Mouse (Mus musculus) B cell, adult 2 months (primary cell): Measurements from ENCODE around the gene Dmrtc2.
"Not testable (repeated sequence)": the region's sequence is repeated elsewhere in the genome, so short reads cannot be mapped to it uniquely, and the experiment has no call there.

ENCODE experiments used
- DNase-seq, 2 experiments: peaks; one replicate each; pipeline ENCODE4 v3.0.0; 2022

Dmrtc2 gene

DNA sequence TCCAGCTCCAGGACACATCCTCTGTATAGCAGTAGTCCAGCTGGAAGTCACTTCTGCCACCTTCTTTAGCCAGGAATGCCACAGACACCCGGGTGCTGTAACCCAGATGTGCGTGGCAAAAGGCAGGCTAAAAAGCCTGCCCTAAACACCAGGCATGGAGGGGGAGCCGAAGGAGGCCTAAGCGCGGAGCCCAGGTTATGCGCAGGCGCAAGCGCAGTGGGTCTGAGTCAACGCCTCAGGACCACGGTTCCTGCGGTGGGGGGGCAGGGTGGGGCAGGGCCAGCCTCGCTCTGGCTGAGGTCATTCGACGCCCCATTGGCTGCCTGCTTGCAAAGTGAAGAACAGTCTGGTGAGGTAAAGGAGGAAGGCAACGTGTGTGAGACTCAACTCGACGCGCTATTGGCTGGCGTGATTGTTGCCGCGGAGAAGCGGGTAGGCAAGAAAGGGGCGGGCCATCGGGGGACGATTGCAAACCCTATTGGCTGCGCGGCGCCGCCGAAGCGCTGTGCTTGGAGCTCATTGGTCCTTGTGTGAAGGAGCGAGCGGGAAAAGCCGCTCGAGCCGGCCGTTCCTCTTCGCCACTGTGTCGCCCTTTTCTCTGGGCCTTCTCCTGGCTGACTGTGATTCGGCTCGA, at the start of gene Dmrtc2, which contains the start of gene Lypd4:
Dmrtc2 (plus strand) TSS at position 526 of the 634 bp plus-strand sequence.
Lypd4 (minus strand) TSS at position 410 of the 634 bp plus-strand sequence.
- no peak for DNase-seq

DNA sequence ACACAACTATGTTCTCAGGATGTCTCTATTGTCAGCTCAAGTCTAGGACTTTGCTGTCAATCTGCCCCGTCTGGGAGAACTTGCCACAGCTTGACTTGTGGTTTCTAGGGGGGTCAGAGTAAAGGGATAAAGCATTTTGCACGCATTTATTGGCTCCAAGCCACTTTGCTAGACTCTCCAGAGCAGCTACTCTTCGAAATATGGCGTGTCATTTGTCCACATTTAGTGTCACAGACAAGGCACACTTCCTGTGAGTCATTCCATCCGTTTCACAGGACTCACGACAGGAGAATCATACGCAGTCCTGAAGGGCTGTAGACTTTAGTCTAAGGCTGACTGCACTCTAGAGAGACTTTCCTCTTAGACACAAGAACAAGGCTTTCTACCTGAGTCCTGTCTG, 45.4 kb upstream of the Dmrtc2 start:
- no peak for DNase-seq

DNA sequence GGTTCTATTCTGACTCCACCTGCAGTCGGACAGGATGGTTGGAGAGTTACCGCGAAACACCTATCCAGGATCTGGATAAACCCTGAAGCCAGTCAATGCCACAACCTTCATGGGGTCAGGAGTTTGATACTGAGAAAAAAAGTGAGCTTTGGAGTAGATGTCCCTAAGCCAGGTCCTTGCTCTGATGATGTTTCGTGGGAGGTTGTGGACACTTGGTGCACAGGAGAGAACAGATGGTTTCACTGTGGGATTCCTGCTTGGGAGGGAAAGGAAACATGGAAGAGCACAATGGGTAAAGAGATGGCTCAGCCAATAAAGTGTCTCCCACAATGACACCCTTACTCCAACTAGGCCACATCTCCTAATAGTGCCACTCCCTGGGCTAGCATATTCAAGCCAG, 42.7 kb upstream of the Dmrtc2 start:
- DNase-seq = no peak

DNA sequence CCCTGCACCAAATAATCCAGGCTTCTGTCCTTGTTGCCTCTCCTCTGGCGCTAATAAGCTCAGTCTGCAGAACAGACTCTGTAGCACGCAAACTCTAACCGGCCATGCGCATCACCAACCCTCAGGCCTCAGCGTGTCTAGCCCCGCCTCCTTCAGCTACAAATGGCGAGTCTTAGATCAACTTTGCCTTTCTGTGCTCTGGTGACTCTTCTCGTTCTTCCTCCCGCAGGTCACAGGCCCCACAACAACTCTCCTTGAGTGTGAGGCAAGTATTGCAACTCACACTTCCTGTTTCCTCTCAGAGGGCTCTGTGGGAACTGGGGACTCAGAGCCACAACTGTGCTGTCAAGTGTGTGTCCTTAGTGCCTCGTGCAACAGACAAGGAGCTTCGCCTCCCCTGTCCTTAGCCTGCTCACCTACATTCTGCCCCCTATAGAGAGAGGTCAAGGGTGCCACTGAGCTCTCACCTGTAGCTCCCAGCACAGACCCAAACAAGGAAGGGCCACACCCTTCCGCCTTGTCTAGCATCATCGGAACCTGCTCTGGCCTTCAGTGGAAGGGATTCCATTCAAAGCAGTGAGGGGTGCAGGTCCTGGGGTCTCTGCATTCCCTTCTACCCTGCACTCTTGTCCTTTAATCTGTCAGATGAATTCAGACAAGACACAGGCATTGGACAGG, 31.0 kb upstream of the Dmrtc2 start:
- DNase-seq = peak; percentile 59 to 68

DNA sequence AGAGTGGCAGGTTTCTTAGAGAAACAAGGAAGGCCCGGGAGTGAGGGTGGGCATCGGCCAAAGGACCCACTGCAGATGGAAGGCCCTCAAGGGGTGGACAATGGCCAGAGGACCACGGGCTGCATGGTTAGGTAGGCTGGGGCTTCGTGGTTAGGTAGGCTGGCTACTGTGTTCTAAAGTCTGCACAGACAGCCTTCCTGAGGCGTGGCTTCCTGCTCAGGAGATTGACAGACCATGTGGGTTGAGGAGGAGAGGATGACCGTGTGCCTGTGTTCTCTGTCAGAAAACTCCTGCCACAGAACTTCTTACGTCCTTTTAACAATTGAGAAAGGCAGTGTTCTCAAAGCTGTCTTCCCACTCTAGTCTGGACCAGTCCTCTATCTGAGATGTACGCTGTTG, 30.4 kb upstream of the Dmrtc2 start:
- DNase-seq = peak; percentile 22 to 24

DNA sequence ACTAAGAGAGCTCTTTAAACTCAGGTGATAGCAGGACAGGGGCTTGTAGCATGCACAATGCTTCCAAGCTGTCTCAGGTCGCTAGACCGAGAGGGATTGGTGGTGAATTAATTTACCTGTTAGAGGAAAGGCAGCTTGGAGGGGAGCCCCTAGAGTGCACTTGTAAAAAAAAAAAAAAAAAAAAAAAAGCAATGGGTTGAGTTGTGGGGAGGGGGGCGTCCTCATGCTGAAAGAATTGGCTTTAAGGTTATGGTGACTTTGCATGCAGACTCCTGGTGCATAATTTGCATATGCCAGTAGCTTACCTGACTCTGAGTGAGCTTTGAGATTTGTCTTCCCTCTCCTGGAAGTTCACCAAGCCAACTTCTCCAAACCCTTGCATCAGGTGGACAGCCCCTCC, 29.5 kb upstream of the Dmrtc2 start:
- no peak for DNase-seq

DNA sequence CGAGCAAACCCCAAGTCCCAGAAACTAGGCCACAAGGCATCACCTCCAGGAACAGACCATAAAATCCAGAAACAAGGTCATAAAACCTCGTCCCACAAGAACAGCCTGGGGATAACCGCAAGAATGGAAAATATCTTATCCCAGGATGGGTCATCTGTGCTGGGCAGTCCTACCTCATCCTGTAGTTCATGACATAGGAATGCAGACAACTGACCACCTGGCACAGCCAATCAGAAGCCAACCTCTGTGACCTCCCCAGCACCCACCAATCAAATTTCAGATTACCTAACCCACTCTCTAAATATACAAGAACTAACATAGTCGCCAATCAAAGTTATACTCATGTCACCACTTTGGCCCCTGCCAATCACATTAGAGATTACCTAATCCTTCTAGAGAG, 28.8 kb upstream of the Dmrtc2 start:
- DNase-seq = no peak

DNA sequence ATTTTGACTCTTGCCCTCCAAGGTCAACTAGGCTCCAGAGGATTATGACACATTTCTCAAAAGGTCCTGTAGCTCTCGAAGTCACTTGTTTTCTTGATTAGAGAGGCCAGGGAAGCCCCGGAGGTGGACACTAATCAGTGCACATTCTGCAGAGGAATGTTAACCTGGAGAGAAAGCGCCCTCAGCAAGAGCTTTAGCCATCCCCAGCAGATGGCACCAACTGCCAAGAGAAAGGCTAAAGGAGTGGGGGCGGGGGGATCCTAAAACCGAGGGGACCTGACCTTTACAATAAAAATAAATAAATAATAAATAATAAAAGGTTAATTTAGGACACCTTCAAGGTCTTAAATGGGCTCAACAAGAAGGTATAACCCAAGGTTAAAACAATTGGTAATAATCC, 25.7 kb upstream of the Dmrtc2 start:
- DNase-seq = no peak

DNA sequence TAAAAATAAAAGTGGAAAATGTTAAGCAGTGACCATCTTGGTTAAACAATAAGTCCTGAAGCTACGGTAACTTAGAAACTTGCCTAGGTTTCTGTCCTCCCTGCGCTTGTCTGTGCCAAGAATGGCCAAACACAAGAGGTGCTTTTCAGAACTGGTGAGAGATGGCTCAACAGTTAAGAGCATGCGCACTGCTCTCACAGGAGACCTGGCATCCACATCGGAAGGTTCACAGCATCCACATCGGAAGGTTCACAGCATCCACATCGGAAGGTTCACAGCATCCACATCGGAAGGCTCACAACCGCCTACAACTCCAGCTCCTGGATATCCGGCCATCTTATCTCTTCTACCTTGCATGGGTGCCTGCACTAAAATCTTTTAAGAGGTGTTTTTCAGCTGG, 24.7 kb upstream of the Dmrtc2 start:
- no peak for DNase-seq

DNA sequence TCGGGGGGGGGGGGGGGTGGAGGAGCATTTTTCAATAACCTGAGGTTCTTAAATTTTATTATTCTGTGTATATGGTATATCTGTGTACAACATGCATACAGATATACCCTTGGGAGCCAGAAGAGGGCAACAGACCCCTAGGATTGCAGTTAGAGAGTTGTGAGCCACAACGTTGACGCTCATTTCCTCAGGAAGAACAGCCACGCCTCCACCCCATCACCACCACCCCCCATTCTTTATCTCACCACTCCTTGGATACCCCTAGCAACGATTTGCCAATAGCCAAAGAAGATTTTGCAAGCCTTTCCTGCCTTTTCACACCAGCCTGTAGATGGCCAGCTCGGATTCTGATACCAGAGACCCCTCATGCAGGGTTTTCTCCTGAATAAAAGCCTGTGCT, 24.1 kb upstream of the Dmrtc2 start:
- peak in 1 of 2 experiments; percentile 13 for DNase-seq

DNA sequence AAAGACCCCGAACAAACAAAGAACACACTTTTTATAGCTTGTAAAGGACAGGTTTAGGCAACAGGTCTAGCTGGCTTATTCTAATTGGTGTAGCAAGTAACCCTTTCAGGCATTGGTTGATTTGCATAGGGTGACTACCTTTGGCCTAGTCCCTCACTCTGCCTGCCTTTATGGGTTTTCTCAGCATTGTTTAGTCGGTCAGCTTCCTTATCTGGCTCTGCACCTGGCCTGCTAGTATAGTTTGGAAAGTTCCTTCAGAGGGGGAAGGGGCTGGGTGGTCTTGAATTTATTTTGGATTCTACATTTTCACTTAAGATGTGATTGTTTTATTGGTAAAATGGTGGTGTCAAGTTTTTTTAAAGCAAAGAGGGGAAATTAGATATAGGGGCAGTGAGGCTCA, 23.3 kb upstream of the Dmrtc2 start:
- DNase-seq = not testable (repeated sequence)

DNA sequence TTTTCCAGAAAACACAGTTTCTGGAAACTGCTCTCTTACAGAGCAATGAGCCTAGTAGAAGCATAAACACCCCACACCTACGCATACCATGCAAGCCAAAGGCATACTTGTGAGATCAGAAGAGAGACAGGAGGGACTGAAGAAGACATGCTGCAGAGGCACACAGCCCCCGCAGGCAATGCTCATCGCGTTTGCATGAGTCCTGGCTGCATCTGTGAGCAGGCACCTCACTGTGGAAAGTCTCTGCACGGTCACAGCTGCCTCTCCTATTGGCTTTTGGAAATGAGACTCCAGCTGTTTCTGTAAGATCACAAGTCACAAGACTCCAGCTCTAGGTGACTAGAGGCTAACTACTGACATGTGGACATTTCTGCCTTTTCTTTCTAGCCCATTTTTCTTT, 19.7 kb upstream of the Dmrtc2 start:
- DNase-seq = no peak

DNA sequence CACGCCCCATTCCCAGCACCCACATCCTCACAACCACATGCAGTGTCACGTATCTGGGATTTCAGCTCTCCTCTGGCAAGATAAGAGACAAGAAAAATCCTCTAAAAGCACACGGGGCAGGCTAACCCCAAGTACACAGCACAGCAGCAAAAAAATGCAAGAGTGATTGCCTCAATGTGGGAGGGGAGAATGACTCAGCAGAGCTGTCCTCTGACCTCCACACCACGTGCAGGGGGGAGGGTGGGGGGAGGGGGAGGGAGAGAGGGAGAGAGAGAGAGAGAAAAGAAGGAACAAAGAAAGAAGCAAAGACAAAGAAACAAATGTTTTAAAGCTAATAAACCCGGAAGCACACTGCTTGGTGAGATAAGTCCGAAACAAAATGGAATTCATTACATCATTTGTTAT, 19.0 kb upstream of the Dmrtc2 start:
- no peak for DNase-seq

DNA sequence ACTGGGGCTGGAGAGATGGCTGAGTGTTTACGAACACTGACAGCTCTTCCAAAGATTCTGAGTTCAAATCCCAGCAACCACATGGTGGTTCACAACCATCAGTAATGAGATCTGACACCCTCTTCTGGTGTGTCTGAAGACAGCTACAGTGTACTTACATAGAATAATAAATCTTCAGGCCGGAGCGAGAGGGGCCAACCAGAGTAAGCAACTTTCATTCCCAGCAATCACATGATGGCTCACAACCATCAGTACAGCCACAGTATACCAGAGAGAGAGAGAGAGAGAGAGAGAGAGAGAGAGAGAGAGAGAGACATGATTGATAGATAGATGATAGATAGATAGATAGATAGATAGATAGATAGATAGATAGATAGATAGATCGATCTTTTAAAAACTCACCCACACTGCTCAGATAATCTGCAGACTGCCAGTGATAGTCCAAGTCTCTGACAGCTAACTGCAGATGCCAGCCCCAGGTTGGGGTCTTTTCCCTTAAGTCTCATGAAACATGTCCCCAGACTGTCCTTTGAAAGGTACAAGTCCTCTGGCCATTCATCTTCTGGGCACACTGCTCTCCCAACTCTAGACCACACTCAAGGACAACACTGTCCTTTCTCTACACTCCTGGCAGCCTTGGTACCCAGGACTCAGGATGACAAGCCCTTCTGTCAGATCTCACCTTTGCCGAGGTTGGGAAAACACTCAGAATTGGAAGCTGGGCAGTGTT, 18.1 kb upstream of the Dmrtc2 start:
- DNase-seq = no peak

DNA sequence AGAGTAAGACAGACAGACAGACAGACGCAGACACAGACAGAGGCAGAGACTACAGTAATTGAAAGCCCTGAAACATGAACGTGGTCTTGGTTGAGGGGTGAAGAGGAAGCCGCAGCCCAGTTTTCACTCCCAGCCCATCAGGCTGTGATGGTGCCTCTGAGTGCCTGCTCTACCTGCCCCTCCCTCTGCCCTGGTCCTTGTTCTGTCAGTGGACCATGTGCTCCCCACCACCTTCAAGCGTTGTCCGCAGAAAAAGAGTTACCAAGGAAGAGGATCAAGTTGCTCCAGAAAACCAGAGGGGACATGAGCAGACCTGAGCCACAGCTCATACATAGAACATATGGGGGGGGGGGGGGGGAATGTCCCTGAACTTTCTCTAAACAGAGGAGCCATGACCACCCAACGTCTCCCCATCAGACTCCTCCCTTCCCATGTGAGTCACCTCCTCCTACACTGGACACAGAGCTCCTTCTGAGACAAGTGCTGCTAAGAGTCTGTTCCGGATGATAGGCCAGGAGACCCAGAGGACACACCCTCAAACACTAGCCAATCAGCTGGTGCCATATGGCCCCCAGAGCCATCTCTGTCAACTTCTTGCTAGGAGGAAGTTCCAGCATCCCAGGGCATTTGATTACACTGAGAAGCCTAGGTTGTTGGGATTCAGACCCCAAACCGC, 17.2 kb upstream of the Dmrtc2 start:
- DNase-seq = no peak

DNA sequence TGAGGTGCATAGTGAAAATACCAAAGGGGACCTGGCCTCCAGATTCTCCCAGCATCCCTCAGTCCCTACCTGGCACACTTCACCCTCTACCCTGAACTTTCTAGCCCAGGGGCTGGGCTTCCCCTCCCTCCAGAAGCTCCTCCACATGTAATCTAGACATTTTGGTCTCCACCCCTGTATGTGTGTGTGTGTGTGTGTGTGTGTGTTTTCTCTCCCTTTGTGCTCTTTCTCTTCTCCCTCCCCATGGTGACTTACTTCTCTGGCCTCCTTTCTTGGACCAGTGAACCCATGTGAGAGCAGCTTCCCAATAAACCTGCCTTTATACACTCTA, 16.7 kb upstream of the Dmrtc2 start:
- no peak for DNase-seq

DNA sequence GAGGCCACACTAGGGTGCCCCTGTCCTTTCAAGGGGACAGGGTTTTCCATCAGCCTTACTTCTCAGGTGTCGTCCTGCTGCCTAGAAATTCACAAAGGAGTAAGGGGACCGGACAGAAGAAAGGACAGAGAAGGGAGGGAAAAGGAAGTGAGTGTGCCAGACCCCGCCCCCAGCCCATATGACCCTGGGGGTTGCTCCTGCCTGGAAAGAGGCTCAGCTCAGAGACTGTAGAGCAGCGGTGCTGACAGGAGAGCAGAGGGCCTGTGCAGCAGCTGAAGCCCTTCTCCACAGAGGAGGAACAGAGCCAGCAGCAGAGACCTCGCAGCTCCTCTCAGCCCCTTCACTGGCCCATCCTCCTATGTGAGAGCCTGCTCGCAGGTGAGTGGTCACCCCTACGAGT, 16.2 kb upstream of the Dmrtc2 start:
- no peak for DNase-seq

DNA sequence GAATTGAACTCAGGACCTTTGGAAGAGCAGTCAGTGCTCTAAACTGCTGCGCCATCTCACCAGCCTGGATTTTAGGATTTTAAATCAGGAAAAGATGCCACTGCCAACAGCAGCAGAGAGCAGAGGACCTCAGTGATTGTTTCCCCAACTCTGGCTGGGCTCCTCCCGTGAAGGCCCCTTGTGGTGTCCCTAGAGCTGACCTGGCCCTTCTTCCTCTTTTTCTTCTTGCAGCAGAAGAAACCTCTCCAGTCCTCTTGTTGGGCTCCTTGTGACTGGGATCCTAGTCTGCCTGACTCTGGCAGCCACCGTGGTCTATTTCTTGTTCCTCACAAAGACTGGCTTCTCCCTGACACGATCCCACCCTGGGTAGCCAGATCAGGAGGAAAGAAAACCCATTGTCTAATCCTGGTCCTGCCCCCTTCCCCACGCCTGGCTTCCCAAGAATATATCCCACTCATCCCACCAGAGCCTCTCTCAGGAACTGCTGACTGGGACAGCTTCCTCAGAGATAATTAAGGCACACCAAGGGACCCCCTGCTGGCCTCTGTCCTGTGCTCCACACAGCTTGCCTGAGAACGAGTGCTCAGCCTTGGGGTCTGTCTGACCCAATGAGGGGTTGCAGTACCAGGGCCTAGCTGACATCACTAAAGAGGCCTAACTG, 13.3 kb upstream of the Dmrtc2 start:
- no peak for DNase-seq

DNA sequence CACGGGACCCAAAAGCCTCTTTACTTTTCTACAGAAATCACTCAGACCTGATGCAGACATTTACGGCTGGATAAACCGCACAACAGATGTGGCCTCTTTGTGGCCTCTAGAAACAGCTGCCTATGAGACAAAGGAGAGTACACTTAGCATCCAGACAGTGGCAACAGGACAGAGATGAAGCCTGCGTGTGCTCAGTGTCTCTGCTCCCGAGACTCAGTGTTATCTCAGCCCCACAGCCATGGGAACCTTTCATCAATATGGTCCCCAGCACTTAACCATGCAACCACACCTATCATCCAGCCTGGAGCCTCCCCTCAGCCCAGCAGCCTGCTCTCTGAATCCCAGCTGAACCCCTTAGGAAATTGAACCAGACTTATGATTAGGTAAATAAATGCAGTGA, 10.6 kb upstream of the Dmrtc2 start:
- no peak for DNase-seq

DNA sequence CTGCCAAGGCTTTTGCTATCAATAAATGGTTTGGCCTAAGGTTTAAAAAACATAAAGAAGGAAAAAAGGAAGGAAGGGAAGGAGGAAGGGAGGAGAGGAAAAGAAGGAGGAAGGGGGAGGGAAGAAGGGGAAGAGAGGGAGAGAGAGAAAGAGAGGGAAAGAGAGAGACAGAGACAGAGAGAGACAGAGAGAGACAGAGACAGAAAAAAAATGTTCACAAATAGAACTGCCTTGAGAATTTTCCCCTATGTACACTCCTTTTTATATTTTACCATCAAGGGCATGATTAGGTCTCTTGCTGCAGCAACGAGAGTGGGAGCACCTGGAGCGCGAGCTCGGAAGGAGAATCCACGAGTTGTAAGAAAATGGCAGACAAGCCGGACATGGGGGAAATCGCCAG, 7.9 kb upstream of the Dmrtc2 start, which contains the start of gene Gm9844:
Gm9844 (plus strand) TSS at position 301 of the 400 bp plus-strand sequence.
- DNase-seq = no peak

DNA sequence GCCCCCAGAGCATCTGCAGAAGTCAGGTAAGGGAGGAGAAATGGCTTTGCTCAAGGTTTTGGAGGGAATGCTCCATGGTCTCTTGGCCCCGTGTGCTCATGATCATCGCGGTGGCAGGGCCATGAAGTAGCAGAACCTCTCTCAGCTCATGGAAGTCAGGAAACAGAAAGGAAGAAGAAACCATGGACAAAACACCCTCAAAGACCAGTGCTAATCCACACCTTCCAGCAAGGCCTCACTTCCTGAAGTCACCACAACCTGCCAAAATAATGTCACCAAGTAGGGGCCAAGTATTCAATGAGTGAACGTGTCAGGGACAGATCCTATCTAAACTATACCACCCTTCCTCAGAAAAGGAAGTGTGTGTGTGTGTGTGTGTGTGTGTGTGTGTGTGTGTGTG, 7.0 kb upstream of the Dmrtc2 start:
- no peak for DNase-seq

DNA sequence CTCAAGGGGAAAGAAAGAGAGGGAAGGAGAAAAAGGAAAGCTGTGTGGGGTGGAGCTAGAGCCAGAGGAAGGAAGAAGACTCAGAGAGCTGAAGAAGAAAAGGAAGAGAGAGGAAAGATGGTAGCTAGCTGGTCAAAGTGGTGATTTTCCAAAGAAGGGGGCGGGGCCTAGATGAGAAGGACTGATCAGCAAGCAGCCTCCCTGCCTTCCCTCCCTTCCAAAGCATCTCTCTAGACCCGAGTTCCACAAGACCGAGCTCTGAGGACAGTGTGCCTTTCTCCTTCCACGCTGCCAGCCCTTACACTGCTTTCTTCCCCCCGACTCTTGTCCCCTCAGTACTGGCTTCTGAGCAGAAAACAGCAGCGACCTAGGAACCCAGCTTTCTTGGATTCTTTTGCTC, 5.7 kb upstream of the Dmrtc2 start:
- DNase-seq = no peak

DNA sequence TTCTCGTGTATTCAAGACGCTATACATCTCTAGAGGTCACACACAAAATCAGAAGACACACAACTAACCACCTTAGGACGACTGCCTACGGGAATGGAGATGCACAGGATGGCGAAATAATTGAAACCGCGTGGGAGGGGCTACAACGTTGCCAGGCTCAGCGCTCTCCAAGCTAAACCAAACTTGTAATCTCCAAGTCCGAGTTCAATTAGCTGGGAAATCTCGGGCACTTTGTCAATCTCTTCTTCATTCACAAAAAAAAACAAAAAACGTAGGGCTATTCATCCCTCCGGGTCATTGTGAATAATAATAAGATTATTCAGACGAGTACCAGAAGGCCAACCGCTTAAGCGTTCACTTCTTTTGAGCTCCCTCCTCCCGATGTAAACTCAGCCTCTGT, 777 bp upstream of the Dmrtc2 start:
- DNase-seq = no peak
